Mouse (Mus musculus): ENCODE measurements around the gene Hinfp. TPM values are rescaled to one million over a fixed set of nuclear protein-coding genes. Genes with fewer than 3 reads are reported as not detected.

Hinfp gene
- polyA plus RNA-seq, 1 experiment from 2014 or later = 10.0 TPM

DNA sequence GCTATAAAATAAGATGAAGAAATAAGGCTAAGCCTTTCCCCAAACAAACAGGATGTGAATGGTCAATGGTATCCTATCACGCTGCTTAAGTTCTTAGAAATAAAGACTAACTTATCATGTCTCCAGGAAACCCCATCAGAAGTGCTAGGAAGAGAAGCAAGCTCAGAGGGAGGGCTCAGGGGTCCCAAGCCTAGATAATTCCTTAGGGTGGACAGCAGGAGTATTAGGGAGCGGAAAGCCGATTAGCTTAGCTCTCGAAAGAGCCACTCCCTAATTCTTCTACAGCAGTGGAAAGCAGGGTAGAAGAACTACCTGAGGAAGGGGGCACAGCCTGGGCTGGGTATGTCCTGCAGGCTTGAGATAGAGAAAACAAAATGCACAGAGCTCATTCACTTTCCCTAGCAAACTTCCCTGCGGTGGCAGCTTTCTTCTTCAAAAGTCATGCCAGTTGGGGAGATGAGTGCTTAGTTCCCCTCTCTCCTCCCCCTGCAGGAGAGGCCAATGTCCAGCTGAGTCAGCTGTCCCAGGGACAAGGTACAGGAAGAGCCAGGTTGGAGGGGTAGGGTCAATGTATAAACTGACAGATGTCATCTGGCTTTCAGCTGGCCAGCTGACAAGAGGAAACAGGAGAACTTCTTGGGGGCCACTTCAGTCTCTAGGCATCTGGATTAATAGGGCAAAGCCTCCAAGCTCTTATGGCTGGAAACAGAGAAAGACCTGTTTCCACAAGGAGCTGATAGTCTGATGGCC, 12.8 kb upstream of the Hinfp start:
- ATAC-seq (no peak), DNase-seq (ENCODE audit: low spot score) (no peak)
- H3K9ac ChIP-seq (replicated peaks; ENCODE audit: low read depth) = no peak overlapping the region
- no peaks in the 10 kb centered on the region for H3K9me3 ChIP-seq (ENCODE audit: low read length)
- WGBS = 43% methylated on average over 5 of the region's 5 CpGs
- H3K27me3 ChIP-seq (replicated peaks; ENCODE audit: insufficient read depth, low read length) = no peaks in the 10 kb centered on the region
- H3K27ac ChIP-seq (ENCODE audit: low read length) = peak overlapping the region; percentile 9; the same call in 1 of the 2 replicates
- TF ChIP-seq CTCF (IDR thresholded peaks at IDR 0.05) (no peak; the same call in 1 of the 2 replicates), EP300 (IDR thresholded peaks at IDR 0.05) (no peak)
- H3K4me2 ChIP-seq (replicated peaks; ENCODE audit: low read depth, low read length) = peak overlapping the region; percentile 89
- peaks cover 17% of the 10 kb centered on the region for H3K36me3 ChIP-seq (ENCODE audit: insufficient read depth, low read length)
- H3K4me1 ChIP-seq (ENCODE audit: insufficient read depth, low read depth, low read length) = peaks cover 16% of the 10 kb centered on the region
- peak overlapping the region; percentile 69; the same call in 1 of the 2 replicates for H3K4me3 ChIP-seq (ENCODE audit: low read depth, low read length)

DNA sequence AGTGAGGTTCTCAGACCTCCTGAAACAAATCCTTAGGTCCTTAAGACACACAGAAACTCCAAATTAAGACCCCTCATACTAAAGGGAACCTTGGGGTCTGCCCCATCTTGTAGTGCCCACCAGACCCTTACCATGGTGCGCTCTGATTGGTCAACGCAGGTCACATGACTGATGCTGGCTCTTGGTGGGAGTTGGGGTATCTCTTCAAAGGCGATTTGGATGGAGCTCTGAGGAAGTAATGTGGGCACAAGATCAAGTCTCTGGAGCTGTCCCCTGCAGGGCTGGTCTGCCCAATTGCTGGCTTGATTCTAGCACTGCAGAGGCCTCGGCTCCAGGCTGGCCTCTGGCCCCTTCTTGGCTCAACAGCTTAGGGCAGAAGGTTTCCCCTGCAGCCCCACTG, 12.0 kb upstream of the Hinfp start:
- Histone ChIP-seq H3K4me3 (ENCODE audit: low read depth, low read length) (no peak overlapping the region), H3K9ac (replicated peaks; ENCODE audit: low read depth) (no peak overlapping the region), H3K4me2 (replicated peaks; ENCODE audit: low read depth, low read length) (0 out of 2 replicates have a peak overlapping the region, but pooled peaks have one; percentile 8), H3K36me3 (ENCODE audit: insufficient read depth, low read length) (peaks cover 20% of the 10 kb centered on the region), H3K27me3 (replicated peaks; ENCODE audit: insufficient read depth, low read length) (no peaks in the 10 kb centered on the region), H3K27ac (ENCODE audit: low read length) (no peak overlapping the region), H3K4me1 (ENCODE audit: insufficient read depth, low read depth, low read length) (peaks cover 16% of the 10 kb centered on the region), H3K9me3 (ENCODE audit: low read length) (no peaks in the 10 kb centered on the region)
- ATAC-seq (no peak), DNase-seq (ENCODE audit: low spot score) (no peak)
- TF ChIP-seq EP300 (IDR thresholded peaks at IDR 0.05) = no peak
- no peak for TF ChIP-seq CTCF (IDR thresholded peaks at IDR 0.05)
- 69% methylated on average over 4 of the region's 4 CpGs for WGBS

DNA sequence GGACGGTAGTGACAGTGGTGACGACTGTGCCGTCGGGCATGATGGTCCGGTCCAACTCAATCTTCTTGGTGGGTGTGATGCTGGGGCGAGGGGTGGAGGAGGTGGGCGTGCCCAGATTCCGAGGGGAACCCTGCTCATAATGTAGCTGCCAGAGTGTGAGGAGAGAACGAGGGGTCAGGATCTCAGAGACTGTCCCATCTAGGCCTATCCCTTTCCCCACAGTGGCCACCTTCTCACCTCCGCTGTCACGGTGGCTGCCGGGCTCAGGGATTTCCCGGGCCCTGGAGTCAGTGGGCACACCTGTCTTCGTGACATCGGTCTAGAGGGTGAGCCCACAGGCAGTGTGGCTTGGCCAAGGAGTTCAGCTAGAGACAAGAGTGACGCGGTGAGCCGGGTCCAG, 9.4 kb upstream of the Hinfp start:
- H3K9ac ChIP-seq (replicated peaks; ENCODE audit: low read depth) = no peak overlapping the region
- no peak overlapping the region for H3K4me2 ChIP-seq (replicated peaks; ENCODE audit: low read depth, low read length)
- peaks cover 20% of the 10 kb centered on the region for H3K36me3 ChIP-seq (ENCODE audit: insufficient read depth, low read length)
- H3K27me3 ChIP-seq (replicated peaks; ENCODE audit: insufficient read depth, low read length) = no peaks in the 10 kb centered on the region
- ATAC-seq = no peak
- no peak for TF ChIP-seq CTCF (IDR thresholded peaks at IDR 0.05)
- TF ChIP-seq EP300 (IDR thresholded peaks at IDR 0.05) = no peak
- H3K4me1 ChIP-seq (ENCODE audit: insufficient read depth, low read depth, low read length) = peaks cover 9% of the 10 kb centered on the region; the same call in 1 of the 2 replicates
- H3K27ac ChIP-seq (ENCODE audit: low read length) = no peak overlapping the region
- no peaks in the 10 kb centered on the region for H3K9me3 ChIP-seq (ENCODE audit: low read length)
- DNase-seq (ENCODE audit: low spot score) = no peak
- WGBS = 93% methylated on average over 18 of the region's 18 CpGs
- H3K4me3 ChIP-seq (ENCODE audit: low read depth, low read length) = no peak overlapping the region

DNA sequence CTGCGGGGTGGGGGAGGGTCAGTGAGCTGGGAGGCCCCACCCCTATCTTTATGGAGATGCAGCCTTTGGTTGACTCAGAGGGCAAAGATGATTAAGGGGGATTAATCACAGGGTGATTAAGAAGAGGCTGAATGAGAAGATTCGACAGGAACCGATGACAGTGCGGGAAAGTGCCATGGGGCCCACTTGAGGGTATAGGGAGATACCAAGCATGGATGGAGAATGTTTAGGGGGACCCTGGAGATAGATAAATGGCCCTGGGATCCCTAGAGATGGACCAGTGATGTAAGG, 8.7 kb upstream of the Hinfp start:
- H3K27me3 ChIP-seq (replicated peaks; ENCODE audit: insufficient read depth, low read length) = no peaks in the 10 kb centered on the region
- 69% methylated on average over 4 of the region's 4 CpGs for WGBS
- H3K9ac ChIP-seq (replicated peaks; ENCODE audit: low read depth) = no peak overlapping the region
- H3K4me3 ChIP-seq (ENCODE audit: low read depth, low read length) = no peak overlapping the region
- DNase-seq (ENCODE audit: low spot score) = no peak
- H3K4me1 ChIP-seq (ENCODE audit: insufficient read depth, low read depth, low read length) = peaks cover 9% of the 10 kb centered on the region; the same call in 1 of the 2 replicates
- no peak for ATAC-seq
- peaks cover 20% of the 10 kb centered on the region for H3K36me3 ChIP-seq (ENCODE audit: insufficient read depth, low read length)
- H3K27ac ChIP-seq (ENCODE audit: low read length) = no peak overlapping the region
- no peaks in the 10 kb centered on the region for H3K9me3 ChIP-seq (ENCODE audit: low read length)
- H3K4me2 ChIP-seq (replicated peaks; ENCODE audit: low read depth, low read length) = no peak overlapping the region
- TF ChIP-seq CTCF (IDR thresholded peaks at IDR 0.05) = no peak
- no peak for TF ChIP-seq EP300 (IDR thresholded peaks at IDR 0.05)

DNA sequence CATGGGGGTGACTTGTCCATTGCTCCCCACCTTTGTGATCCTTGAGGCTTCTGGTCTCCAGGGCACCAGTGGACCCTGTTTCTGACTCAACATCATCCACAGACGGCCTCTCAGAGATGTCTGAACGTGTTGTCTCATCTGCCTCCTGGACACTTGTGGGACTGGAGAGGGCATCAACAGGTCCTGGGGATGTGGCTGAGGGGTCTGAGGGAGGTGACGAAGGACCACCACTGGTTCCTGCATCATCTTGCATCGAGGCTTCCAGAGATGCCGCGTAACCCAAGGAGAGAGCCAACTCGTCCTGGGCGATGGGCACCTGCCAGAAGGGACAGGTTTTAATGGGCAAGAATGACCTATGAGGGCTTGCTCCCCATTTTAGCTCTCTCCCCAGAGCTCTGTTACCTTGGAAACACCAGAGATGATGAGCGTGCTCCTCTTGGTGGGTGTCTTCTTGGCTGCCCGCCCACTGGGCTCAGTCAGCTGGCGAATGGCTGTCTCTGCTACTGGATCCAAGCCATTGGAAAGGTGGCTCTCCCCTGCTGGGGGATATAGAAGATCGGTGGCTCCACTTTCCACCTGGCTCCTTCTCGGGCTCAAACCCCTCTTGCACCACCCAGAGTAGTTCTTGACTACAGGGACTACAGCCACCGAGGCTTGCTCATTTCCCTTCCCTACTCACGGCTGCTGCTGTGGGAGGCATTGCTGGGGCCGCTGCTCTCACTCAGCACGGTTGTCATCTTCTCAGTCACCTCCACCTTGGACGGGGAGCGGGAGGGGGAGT, 8.2 kb upstream of the Hinfp start:
- TF ChIP-seq EP300 (IDR thresholded peaks at IDR 0.05) = no peak
- TF ChIP-seq CTCF (IDR thresholded peaks at IDR 0.05) = no peak
- Histone ChIP-seq H3K4me3 (ENCODE audit: low read depth, low read length) (no peak overlapping the region), H3K27me3 (replicated peaks; ENCODE audit: insufficient read depth, low read length) (no peaks in the 10 kb centered on the region), H3K27ac (ENCODE audit: low read length) (no peak overlapping the region), H3K9ac (replicated peaks; ENCODE audit: low read depth) (no peak overlapping the region), H3K4me1 (ENCODE audit: insufficient read depth, low read depth, low read length) (peaks cover 4% of the 10 kb centered on the region; the same call in 1 of the 2 replicates), H3K36me3 (ENCODE audit: insufficient read depth, low read length) (peaks cover 20% of the 10 kb centered on the region), H3K4me2 (replicated peaks; ENCODE audit: low read depth, low read length) (no peak overlapping the region), H3K9me3 (ENCODE audit: low read length) (no peaks in the 10 kb centered on the region)
- ATAC-seq = no peak
- WGBS = 79% methylated on average over 19 of the region's 19 CpGs
- no peak for DNase-seq (ENCODE audit: low spot score)

Data from lung, postnatal 0 days (tissue).